Mouse (Mus musculus): ENCODE measurements around the gene Lrrc15. TPM values are rescaled to one million over a fixed set of nuclear protein-coding genes. Genes with fewer than 3 reads are reported as not detected.

Gene Lrrc15
- polyA plus RNA-seq, 1 experiment from 2014 or later, result 0.84 TPM

DNA sequence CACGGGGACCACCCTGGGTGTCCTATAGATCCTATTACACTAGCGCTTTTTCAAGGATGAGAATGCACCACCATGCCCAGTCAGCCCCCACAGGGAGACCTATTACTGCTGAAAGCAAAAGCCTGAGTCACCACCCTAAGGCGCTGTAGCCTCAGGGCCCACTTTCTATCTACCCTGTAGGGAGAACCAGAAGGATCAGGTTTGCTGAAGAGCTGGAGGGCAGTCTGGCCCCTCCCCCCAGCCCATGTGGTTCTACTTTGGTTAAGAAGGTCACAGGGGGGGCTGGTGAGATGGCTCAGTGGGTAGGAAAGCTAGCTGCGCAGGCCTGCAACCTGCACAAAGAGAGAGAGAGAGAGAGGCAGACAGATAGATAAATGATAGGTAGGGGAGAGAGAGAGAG lies 2.6 kb upstream of the Lrrc15 start:
- H3K36me3 ChIP-seq (ENCODE audit: control insufficient read depth, insufficient read depth, low read length), result no peaks in the 10 kb centered on the region
- H3K27ac ChIP-seq (ENCODE audit: low read depth, low read length), result no peak overlapping the region
- no peak overlapping the region for H3K4me3 ChIP-seq (ENCODE audit: low read depth, low read length)
- no peak overlapping the region for H3K4me2 ChIP-seq
- peaks cover 7% of the 10 kb centered on the region; the same call in 1 of the 2 replicates for H3K4me1 ChIP-seq (ENCODE audit: control insufficient read depth, insufficient read depth, low read length)
- ATAC-seq (replicated peaks; ENCODE audit: insufficient number of reproducible peaks, low FRiP score, low TSS enrichment), result no peak
- peaks cover 40% of the 10 kb centered on the region for H3K27me3 ChIP-seq (ENCODE audit: control insufficient read depth, insufficient read depth, low read length)
- WGBS (ENCODE audit: insufficient replicate concordance), result 58% methylated on average over 4 of the region's 4 CpGs
- H3K9ac ChIP-seq (ENCODE audit: low read depth, low read length), result no peak overlapping the region
- H3K9me3 ChIP-seq (replicated peaks; ENCODE audit: control insufficient read depth, low read length), result no peaks in the 10 kb centered on the region

DNA sequence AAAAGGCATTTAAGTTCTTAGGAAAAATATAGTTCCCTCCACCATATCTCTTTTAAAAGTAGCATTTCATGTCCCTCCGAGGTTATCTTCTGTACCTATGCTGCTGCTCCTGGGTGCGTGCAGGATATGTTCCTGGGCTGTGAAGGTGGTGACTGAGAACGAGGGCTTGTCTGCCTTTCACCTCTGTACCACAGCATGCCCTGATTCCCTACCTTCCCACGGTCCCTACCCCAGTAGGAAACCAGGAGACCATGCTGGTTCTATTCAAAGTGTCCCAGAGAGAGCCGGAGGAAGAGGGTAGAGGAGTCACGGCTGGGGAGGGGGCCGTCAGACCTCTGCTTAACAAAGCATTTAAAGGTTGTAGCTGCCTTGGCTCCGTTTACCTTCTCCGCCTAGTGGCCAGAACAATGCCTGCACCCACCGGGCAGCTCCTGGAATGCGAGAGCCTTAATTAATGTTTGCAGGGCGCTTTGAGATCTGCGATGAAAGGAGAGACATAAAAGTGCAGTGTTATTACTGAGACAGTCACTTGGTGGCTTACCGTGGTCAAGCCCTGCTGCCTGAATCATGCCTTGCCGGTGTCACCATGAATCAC lies 784 bp upstream of the Lrrc15 start:
- H3K36me3 ChIP-seq (ENCODE audit: control insufficient read depth, insufficient read depth, low read length), result no peaks in the 10 kb centered on the region
- no peak overlapping the region for H3K9ac ChIP-seq (ENCODE audit: low read depth, low read length)
- peaks cover 40% of the 10 kb centered on the region for H3K27me3 ChIP-seq (ENCODE audit: control insufficient read depth, insufficient read depth, low read length)
- H3K4me1 ChIP-seq (ENCODE audit: control insufficient read depth, insufficient read depth, low read length), result peaks cover 7% of the 10 kb centered on the region; the same call in 1 of the 2 replicates
- peak overlapping the region; percentile 43 for H3K4me2 ChIP-seq
- H3K27ac ChIP-seq (ENCODE audit: low read depth, low read length), result no peak overlapping the region
- no peaks in the 10 kb centered on the region for H3K9me3 ChIP-seq (replicated peaks; ENCODE audit: control insufficient read depth, low read length)
- WGBS (ENCODE audit: insufficient replicate concordance), result 3% methylated on average over 15 of the region's 15 CpGs
- ATAC-seq (replicated peaks; ENCODE audit: insufficient number of reproducible peaks, low FRiP score, low TSS enrichment), result no peak
- 0 out of 2 replicates have a peak overlapping the region, but pooled peaks have one; percentile 8 for H3K4me3 ChIP-seq (ENCODE audit: low read depth, low read length)

DNA sequence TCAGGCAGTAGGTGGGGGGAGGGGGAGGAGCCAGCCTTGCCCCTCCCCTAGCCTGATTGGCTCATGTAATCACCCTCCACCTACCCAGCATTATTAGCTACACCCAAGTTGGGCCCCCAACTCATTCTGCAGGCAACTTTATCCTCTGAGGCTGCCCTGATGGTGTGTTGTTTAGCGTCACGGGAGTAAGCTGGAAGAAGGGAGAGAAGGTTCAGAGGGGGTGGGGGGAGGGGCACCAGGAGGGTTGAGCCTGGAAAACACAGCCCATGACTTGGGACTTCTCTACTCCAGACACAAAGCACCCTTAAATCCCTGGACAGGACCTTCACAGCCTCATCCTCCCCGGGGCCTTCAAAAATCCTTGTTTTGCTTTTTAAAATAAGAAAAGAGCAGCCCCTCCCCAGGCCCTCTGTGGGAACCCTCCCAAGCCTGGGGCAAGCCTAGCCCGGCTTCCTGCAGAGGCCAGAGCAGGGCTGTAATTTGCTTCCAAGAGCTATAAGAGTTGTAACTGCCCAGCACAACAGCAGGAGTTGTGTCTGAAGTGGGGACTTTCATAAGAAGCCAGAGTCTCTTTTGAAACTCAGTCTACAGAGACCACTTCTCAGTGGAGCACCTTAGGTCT lies 2.3 kb downstream of the Lrrc15 start:
- H3K27me3 ChIP-seq (ENCODE audit: control insufficient read depth, insufficient read depth, low read length), result peaks cover 40% of the 10 kb centered on the region
- H3K4me1 ChIP-seq (ENCODE audit: control insufficient read depth, insufficient read depth, low read length), result peaks cover 7% of the 10 kb centered on the region; the same call in 1 of the 2 replicates
- no peak; the same call in 1 of the 2 replicates for ATAC-seq (replicated peaks; ENCODE audit: insufficient number of reproducible peaks, low FRiP score, low TSS enrichment)
- H3K9ac ChIP-seq (ENCODE audit: low read depth, low read length), result no peak overlapping the region
- H3K9me3 ChIP-seq (replicated peaks; ENCODE audit: control insufficient read depth, low read length), result no peaks in the 10 kb centered on the region
- no peak overlapping the region for H3K4me3 ChIP-seq (ENCODE audit: low read depth, low read length)
- WGBS (ENCODE audit: insufficient replicate concordance), result 12% methylated on average over 4 of the region's 4 CpGs
- H3K4me2 ChIP-seq, result no peak overlapping the region
- H3K27ac ChIP-seq (ENCODE audit: low read depth, low read length), result no peak overlapping the region
- no peaks in the 10 kb centered on the region for H3K36me3 ChIP-seq (ENCODE audit: control insufficient read depth, insufficient read depth, low read length)

DNA sequence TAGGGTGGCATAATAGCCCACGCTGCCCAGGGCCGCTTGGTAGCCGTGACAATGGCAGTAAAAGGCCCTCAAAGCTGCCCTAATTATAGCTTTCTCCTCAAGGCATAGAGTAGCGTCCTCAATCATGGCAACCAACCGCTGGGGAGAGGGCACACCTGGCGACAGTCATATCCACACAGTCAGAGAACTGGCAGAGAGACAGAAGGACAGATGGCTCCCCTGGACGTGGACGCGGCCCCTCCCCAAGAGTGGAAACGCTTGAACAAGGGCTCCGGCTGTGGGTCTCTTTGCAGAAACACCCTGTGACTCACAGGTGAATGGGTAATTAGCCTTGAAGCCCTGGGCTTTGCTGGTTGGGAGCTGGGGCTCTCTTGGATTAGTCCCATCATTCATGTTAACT lies 4.7 kb downstream of the Lrrc15 start:
- H3K36me3 ChIP-seq (ENCODE audit: control insufficient read depth, insufficient read depth, low read length), result no peaks in the 10 kb centered on the region
- H3K9ac ChIP-seq (ENCODE audit: low read depth, low read length), result no peak overlapping the region
- no peak overlapping the region for H3K27ac ChIP-seq (ENCODE audit: low read depth, low read length)
- peaks cover 7% of the 10 kb centered on the region; the same call in 1 of the 2 replicates for H3K4me1 ChIP-seq (ENCODE audit: control insufficient read depth, insufficient read depth, low read length)
- no peaks in the 10 kb centered on the region for H3K9me3 ChIP-seq (replicated peaks; ENCODE audit: control insufficient read depth, low read length)
- H3K4me3 ChIP-seq (ENCODE audit: low read depth, low read length), result no peak overlapping the region
- no peak for ATAC-seq (replicated peaks; ENCODE audit: insufficient number of reproducible peaks, low FRiP score, low TSS enrichment)
- WGBS (ENCODE audit: insufficient replicate concordance), result 85% methylated on average over 11 of the region's 11 CpGs
- peaks cover 19% of the 10 kb centered on the region for H3K27me3 ChIP-seq (ENCODE audit: control insufficient read depth, insufficient read depth, low read length)
- H3K4me2 ChIP-seq, result no peak overlapping the region

DNA sequence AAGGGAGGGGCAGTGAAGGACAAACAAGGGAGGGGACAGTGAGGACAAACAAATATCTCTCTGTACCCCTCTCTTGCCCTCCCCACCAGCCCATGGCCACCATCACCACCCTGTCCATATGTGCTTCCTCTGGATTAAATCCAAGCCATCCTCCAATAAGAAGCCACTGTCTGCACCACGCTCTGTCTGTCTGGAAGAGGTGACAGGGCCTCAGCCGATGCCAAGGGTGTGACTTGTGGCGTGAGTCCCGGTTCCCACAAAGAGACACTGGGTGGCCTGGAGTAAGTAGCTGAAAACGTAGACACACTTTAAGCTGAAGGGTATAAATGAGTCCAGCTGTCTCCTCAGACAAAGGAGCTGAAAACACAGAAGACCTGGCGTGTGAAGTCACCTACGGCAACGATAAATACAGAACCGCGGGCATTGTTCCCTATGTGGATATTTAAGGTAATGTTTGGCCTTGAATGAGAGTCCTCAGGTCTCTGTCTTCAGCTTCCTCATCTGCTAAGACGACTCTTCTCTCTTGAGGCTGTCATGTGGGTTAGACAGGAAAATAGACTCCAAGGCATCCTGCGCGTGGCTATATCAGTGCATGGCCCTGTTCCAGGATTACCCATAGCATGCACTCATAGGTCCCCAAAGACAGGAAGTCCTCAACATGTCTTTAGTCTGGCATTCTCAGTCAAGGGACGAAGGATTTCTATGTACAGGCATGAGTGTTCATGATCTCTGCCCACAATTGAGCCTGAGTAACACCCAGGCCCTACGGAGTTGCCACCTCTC lies 7.3 kb downstream of the Lrrc15 start:
- Histone ChIP-seq H3K36me3 (ENCODE audit: control insufficient read depth, insufficient read depth, low read length) (no peaks in the 10 kb centered on the region), H3K27me3 (ENCODE audit: control insufficient read depth, insufficient read depth, low read length) (no peaks in the 10 kb centered on the region), H3K9ac (ENCODE audit: low read depth, low read length) (no peak overlapping the region), H3K9me3 (replicated peaks; ENCODE audit: control insufficient read depth, low read length) (no peaks in the 10 kb centered on the region), H3K27ac (ENCODE audit: low read depth, low read length) (no peak overlapping the region), H3K4me1 (ENCODE audit: control insufficient read depth, insufficient read depth, low read length) (peaks cover under 1% of the 10 kb centered on the region; the same call in 1 of the 2 replicates), H3K4me3 (ENCODE audit: low read depth, low read length) (no peak overlapping the region), H3K4me2 (no peak overlapping the region)
- WGBS (ENCODE audit: insufficient replicate concordance), result 77% methylated on average over 15 of the region's 15 CpGs
- ATAC-seq (replicated peaks; ENCODE audit: insufficient number of reproducible peaks, low FRiP score, low TSS enrichment), result no peak

DNA sequence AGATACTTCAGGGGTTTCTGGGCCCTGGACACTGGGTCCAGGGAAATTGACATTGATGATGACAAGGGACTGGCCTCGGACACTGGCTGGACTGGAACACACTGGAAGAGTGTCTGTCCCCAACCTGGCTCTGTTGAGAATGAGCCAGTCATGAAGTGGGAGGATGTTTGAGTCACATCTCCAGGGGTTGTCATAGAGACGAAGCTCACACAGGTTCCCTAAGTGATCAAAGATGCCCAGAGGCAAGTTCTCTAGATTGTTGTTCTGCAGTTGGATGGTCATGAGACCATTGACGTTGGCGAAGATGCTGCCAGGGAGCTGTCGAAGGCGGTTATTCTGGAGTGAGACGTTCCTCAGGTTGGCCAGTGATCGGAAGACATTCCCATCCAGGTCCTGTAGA lies 10.0 kb downstream of the Lrrc15 start:
- 86% methylated on average over 8 of the region's 8 CpGs for WGBS (ENCODE audit: insufficient replicate concordance)
- H3K36me3 ChIP-seq (ENCODE audit: control insufficient read depth, insufficient read depth, low read length), result no peaks in the 10 kb centered on the region
- no peak overlapping the region for H3K4me2 ChIP-seq
- H3K9me3 ChIP-seq (replicated peaks; ENCODE audit: control insufficient read depth, low read length), result no peaks in the 10 kb centered on the region
- no peak for ATAC-seq (replicated peaks; ENCODE audit: insufficient number of reproducible peaks, low FRiP score, low TSS enrichment)
- H3K4me3 ChIP-seq (ENCODE audit: low read depth, low read length), result no peak overlapping the region
- H3K9ac ChIP-seq (ENCODE audit: low read depth, low read length), result no peak overlapping the region
- H3K27ac ChIP-seq (ENCODE audit: low read depth, low read length), result no peak overlapping the region
- H3K4me1 ChIP-seq (ENCODE audit: control insufficient read depth, insufficient read depth, low read length), result no peaks in the 10 kb centered on the region; the same call in 1 of the 2 replicates
- no peaks in the 10 kb centered on the region for H3K27me3 ChIP-seq (ENCODE audit: control insufficient read depth, insufficient read depth, low read length)

DNA sequence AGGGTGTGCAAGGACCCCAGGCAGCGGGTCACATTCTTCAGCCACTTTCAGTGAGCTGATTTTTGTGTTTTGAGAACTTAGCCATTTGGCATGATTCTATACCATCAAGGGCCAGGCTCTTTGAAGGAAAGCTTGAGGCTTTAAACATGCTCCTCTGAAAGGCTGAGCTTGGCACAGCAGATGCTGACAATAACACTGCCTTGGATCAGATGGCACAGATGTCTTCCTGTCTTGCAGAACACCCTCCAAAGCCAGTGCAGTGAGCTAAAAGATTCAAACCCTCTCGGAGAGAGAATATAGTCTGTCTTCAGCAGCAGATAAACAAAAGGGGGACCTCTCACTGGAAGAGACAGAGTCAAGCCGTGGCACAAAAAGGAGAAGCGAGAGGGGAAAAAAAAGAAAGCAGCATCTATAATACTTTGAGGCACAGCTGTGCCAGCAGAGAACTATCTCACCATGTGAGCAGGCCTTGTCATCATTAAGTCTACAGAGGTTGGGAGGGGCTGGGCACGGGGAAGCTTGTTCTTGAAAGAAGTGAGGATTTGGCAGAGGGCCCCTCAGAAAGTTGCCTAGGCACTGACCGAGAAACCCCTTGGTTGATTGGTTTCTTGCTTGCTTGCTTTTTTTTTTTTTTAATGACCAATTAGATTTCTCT lies 11.0 kb downstream of the Lrrc15 start:
- 73% methylated on average over 6 of the region's 6 CpGs for WGBS (ENCODE audit: insufficient replicate concordance)
- ATAC-seq (replicated peaks; ENCODE audit: insufficient number of reproducible peaks, low FRiP score, low TSS enrichment), result no peak
- H3K27me3 ChIP-seq (ENCODE audit: control insufficient read depth, insufficient read depth, low read length), result no peaks in the 10 kb centered on the region
- no peak overlapping the region for H3K9ac ChIP-seq (ENCODE audit: low read depth, low read length)
- no peaks in the 10 kb centered on the region for H3K9me3 ChIP-seq (replicated peaks; ENCODE audit: control insufficient read depth, low read length)
- no peaks in the 10 kb centered on the region; the same call in 1 of the 2 replicates for H3K4me1 ChIP-seq (ENCODE audit: control insufficient read depth, insufficient read depth, low read length)
- H3K36me3 ChIP-seq (ENCODE audit: control insufficient read depth, insufficient read depth, low read length), result no peaks in the 10 kb centered on the region
- H3K27ac ChIP-seq (ENCODE audit: low read depth, low read length), result no peak overlapping the region
- H3K4me3 ChIP-seq (ENCODE audit: low read depth, low read length), result no peak overlapping the region
- H3K4me2 ChIP-seq, result no peak overlapping the region

DNA sequence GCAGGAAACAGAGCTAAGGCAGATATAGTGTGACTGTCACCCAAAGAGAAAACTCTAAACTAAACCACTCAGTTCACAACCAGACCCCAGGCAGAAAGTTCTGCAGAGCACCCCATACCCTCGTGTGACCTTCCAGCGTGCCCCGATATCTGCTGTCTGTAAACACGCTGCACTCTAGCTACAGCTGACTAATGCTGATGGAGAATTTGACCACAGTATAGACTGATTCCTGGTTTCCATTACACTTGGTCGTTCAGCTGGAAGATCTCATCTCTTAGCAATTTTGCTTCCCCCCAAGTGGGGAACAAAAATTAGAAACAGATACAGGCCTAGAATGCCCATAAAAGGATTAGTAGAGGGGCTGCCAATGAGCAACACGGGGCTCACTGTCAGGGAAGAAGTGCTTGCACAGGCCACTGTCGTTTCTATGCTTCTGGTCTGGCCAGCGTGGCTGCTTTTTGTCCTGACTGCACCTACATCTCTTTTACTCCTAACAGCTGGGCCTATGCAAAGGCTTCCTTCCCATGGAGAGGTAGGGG lies 11.8 kb downstream of the Lrrc15 start:
- Histone ChIP-seq H3K4me1 (ENCODE audit: control insufficient read depth, insufficient read depth, low read length) (no peaks in the 10 kb centered on the region; the same call in 1 of the 2 replicates), H3K9ac (ENCODE audit: low read depth, low read length) (no peak overlapping the region), H3K27me3 (ENCODE audit: control insufficient read depth, insufficient read depth, low read length) (no peaks in the 10 kb centered on the region), H3K27ac (ENCODE audit: low read depth, low read length) (no peak overlapping the region), H3K36me3 (ENCODE audit: control insufficient read depth, insufficient read depth, low read length) (no peaks in the 10 kb centered on the region), H3K4me3 (ENCODE audit: low read depth, low read length) (no peak overlapping the region), H3K9me3 (replicated peaks; ENCODE audit: control insufficient read depth, low read length) (no peaks in the 10 kb centered on the region), H3K4me2 (no peak overlapping the region)
- 49% methylated on average over 8 of the region's 8 CpGs for WGBS (ENCODE audit: insufficient replicate concordance)
- ATAC-seq (replicated peaks; ENCODE audit: insufficient number of reproducible peaks, low FRiP score, low TSS enrichment), result no peak

All from heart, embryonic 11.5 days (tissue).